Mouse (Mus musculus): ENCODE measurements around the gene Arhgap31. TPM values are rescaled to one million over a fixed set of nuclear protein-coding genes. Genes with fewer than 3 reads are reported as not detected.

Gene Arhgap31
- polyA plus RNA-seq, 1 experiment from 2014 or later: 6.3 TPM

DNA sequence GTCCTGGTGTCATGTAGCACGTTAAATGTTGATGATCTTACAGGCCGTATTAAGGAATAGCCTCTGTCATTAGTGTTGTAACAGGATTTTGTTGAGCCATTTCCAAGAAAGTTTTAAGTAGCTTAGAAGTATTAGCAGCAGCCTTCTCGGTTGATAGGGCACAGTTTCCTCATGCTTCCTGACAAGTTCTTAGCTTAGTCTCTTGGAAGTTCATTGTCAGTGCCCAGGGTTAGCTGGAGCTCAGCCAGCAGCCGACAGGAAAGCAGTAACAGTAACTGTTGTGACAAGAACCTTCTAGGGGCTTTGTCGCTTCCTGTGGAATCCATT is 43.1 kb upstream of the Arhgap31 start:
- Histone ChIP-seq H3K4me2 (ENCODE audit: low read length) (no peak overlapping the region), H3K27ac (replicated peaks; ENCODE audit: low read depth, low read length) (no peak overlapping the region), H3K4me1 (ENCODE audit: control insufficient read depth, insufficient read depth, low read length) (no peaks in the 10 kb centered on the region), H3K4me3 (replicated peaks; ENCODE audit: low read depth, low read length) (no peak overlapping the region), H3K27me3 (ENCODE audit: control insufficient read depth, insufficient read depth, low read length) (no peaks in the 10 kb centered on the region), H3K9ac (replicated peaks; ENCODE audit: low read length) (no peak overlapping the region), H3K9me3 (ENCODE audit: control insufficient read depth, low read length) (no peaks in the 10 kb centered on the region), H3K36me3 (ENCODE audit: control insufficient read depth, insufficient read depth, low read length) (peaks cover 23% of the 10 kb centered on the region)
- ATAC-seq (ENCODE audit: low FRiP score, low TSS enrichment): no peak
- DNase-seq: peak; percentile 45
- 42% methylated on average over 5 of the region's 5 CpGs for WGBS

DNA sequence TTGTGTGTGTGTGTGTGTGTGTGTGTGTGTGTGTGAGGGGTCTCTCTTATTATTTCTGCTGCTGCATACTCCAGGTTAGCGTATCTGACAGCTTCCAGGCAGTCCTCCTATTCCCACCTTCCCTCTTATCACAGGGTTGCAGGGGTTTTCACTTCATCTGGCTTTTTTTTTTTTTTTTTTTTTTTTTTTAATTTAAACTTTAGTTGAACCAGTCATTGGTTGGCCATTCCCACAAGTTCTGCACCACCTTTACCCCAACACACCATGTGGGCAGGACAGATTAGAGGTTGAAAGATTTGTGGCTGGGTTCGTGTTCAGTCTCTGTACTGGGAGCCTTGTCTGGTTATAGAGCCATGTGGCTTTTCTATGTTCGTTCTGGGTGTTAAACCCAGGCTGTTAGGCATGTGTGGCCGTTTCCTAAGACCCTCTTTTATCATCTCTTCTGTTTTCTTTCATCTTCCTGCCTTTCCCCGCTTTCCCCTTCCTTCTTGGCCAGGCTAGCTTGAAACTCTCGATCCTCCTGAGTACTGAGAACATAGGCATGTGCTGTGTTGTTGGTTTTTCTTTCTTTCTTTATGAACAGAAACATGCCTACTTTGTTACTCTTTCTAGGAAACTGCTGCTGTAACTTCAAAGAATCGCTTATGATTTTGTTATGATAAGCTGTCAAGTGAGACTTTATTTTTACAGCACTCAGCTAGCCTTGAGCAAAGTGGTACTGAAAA is 42.5 kb upstream of the Arhgap31 start:
- Histone ChIP-seq H3K9ac (replicated peaks; ENCODE audit: low read length) (no peak overlapping the region), H3K36me3 (ENCODE audit: control insufficient read depth, insufficient read depth, low read length) (peaks cover 19% of the 10 kb centered on the region)

DNA sequence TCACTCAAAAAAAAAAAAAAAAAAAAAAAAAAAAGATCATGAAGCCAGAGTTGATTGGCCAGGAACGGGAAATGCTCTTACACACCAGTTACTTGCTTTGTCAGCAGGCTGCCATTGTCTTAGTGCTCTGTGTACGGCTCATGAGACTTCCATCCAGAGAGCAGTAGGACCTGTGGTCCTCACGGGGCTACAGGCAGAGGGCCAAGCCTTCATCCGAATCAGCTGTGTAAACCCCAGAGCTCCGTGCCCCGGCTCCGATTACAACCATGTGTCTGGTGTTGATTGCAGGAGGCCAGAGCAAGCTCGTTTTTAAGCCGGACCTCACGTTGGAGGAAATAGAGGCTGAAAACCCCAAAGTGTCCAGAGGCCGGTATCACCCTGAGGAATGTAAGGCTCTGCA is 40.6 kb upstream of the Arhgap31 start:
- DNase-seq (peak; percentile 20), ATAC-seq (ENCODE audit: low FRiP score, low TSS enrichment) (no peak)

More for the DNA sequence above, 42.5 kb upstream of the Arhgap31 start:
- no peaks in the 10 kb centered on the region for H3K27me3 ChIP-seq (ENCODE audit: control insufficient read depth, insufficient read depth, low read length)
- no peak overlapping the region for H3K4me2 ChIP-seq (ENCODE audit: low read length)
- H3K27ac ChIP-seq (replicated peaks; ENCODE audit: low read depth, low read length): no peak overlapping the region
- DNase-seq (no peak), ATAC-seq (ENCODE audit: low FRiP score, low TSS enrichment) (no peak)
- no peaks in the 10 kb centered on the region for H3K9me3 ChIP-seq (ENCODE audit: control insufficient read depth, low read length)
- H3K4me1 ChIP-seq (ENCODE audit: control insufficient read depth, insufficient read depth, low read length): no peaks in the 10 kb centered on the region
- no peak overlapping the region for H3K4me3 ChIP-seq (replicated peaks; ENCODE audit: low read depth, low read length)
- 76% methylated on average over 7 of the region's 7 CpGs for WGBS

DNA sequence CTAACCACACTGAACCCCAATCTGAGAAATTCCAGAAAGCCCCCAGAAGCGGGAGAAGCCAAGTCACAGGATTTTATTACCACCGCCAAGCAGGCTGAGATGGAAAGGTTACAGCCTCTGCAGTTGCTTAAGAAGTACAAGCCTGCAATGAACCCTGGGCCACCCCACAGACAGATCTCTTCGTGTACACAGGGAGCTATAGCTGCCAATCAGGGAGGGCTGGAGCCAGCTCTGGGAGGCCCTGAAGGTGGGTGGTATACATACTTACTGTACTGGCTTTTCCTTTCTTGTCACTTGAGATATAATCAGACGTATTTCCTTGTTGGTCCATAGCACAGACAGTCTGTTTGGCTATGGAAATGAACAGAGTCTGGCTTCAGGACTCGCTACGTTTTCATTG is 37.7 kb upstream of the Arhgap31 start:
- no peak for ATAC-seq (ENCODE audit: low FRiP score, low TSS enrichment)

More for the DNA sequence above, 40.6 kb upstream of the Arhgap31 start:
- Histone ChIP-seq H3K4me1 (ENCODE audit: control insufficient read depth, insufficient read depth, low read length) (no peaks in the 10 kb centered on the region), H3K4me3 (replicated peaks; ENCODE audit: low read depth, low read length) (no peak overlapping the region), H3K27ac (replicated peaks; ENCODE audit: low read depth, low read length) (no peak overlapping the region), H3K36me3 (ENCODE audit: control insufficient read depth, insufficient read depth, low read length) (peaks cover 11% of the 10 kb centered on the region), H3K27me3 (ENCODE audit: control insufficient read depth, insufficient read depth, low read length) (no peaks in the 10 kb centered on the region), H3K4me2 (ENCODE audit: low read length) (no peak overlapping the region), H3K9me3 (ENCODE audit: control insufficient read depth, low read length) (no peaks in the 10 kb centered on the region), H3K9ac (replicated peaks; ENCODE audit: low read length) (no peak overlapping the region)
- 80% methylated on average over 11 of the region's 11 CpGs for WGBS

DNA sequence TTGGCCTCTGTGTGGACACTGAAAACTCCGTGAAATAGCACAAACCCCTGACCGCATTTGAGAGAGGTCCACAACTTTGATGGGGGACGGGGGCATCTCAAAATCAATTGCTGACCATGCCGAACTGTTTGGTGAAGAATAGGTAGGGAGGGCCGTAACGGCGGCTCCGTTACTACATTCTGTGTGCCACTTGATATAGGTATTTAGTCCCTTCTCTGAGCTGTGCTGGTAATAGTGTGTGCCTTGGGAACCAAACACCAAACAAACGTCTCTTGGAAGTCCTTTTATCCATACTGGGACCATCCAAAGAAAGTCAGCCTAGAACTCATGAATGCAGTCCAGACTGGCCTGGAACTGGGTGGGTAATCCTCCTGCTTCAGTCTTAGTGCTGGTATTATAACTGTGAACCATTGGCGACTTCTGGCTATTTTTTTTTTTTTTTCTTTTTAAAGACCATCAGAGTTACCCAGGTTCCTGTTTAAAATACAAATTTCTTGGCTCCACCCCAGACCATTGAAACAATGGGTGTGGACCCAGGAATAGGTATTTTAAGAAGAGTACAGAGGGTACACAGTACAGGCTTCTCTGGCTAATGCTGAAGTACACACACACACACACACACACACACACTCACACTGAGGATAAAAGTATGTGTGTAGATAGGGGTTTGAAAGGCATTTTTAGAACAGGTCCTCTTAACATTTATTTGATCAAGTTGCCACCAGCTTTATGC is 31.0 kb upstream of the Arhgap31 start:
- Histone ChIP-seq H3K36me3 (ENCODE audit: control insufficient read depth, insufficient read depth, low read length) (0 out of 2 replicates have a peak, but pooled peaks cover 3% of the 10 kb centered on the region), H3K9me3 (ENCODE audit: control insufficient read depth, low read length) (no peaks in the 10 kb centered on the region), H3K27me3 (ENCODE audit: control insufficient read depth, insufficient read depth, low read length) (no peaks in the 10 kb centered on the region), H3K4me2 (ENCODE audit: low read length) (no peak overlapping the region), H3K9ac (replicated peaks; ENCODE audit: low read length) (no peak overlapping the region), H3K4me3 (replicated peaks; ENCODE audit: low read depth, low read length) (no peak overlapping the region), H3K4me1 (ENCODE audit: control insufficient read depth, insufficient read depth, low read length) (peaks cover 7% of the 10 kb centered on the region; the same call in 1 of the 2 replicates), H3K27ac (replicated peaks; ENCODE audit: low read depth, low read length) (no peak overlapping the region)
- ATAC-seq (ENCODE audit: low FRiP score, low TSS enrichment) (no peak), DNase-seq (no peak)
- 86% methylated on average over 10 of the region's 10 CpGs for WGBS

More for the DNA sequence above, 37.7 kb upstream of the Arhgap31 start:
- H3K9me3 ChIP-seq (ENCODE audit: control insufficient read depth, low read length): no peaks in the 10 kb centered on the region
- H3K27ac ChIP-seq (replicated peaks; ENCODE audit: low read depth, low read length): no peak overlapping the region
- H3K4me1 ChIP-seq (ENCODE audit: control insufficient read depth, insufficient read depth, low read length): no peaks in the 10 kb centered on the region
- DNase-seq: no peak
- no peaks in the 10 kb centered on the region for H3K27me3 ChIP-seq (ENCODE audit: control insufficient read depth, insufficient read depth, low read length)
- H3K36me3 ChIP-seq (ENCODE audit: control insufficient read depth, insufficient read depth, low read length): 0 out of 2 replicates have a peak, but pooled peaks cover under 1% of the 10 kb centered on the region
- 88% methylated on average over 6 of the region's 6 CpGs for WGBS
- no peak overlapping the region for H3K9ac ChIP-seq (replicated peaks; ENCODE audit: low read length)
- no peak overlapping the region for H3K4me3 ChIP-seq (replicated peaks; ENCODE audit: low read depth, low read length)
- no peak overlapping the region for H3K4me2 ChIP-seq (ENCODE audit: low read length)

DNA sequence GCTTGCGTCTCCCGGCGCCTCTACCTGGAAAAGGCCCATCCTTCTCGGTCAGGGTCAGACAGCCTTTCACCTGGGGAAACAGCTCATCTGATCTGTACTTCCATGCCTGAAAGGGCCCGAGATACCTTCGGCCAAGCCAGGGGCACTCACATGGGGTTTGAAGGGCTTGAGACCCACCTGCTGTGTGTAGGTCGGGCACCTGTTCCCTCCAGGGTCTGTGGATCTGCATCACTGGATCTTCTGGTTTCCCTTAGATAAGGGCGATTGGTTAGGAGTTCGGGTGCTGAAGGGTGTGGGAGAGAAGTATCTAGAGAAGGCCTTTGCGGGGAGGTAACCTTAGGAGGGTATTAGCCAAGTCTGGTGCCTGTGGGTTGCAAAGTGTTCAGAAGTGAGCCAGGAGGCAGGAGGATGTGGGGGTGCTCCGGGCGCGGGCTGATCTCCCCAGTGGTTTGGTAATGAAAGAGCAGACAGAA is 29.6 kb upstream of the Arhgap31 start:
- peaks cover 7% of the 10 kb centered on the region; the same call in 1 of the 2 replicates for H3K4me1 ChIP-seq (ENCODE audit: control insufficient read depth, insufficient read depth, low read length)
- 0 out of 2 replicates have a peak, but pooled peaks cover 3% of the 10 kb centered on the region for H3K36me3 ChIP-seq (ENCODE audit: control insufficient read depth, insufficient read depth, low read length)
- DNase-seq (peak; percentile 59), ATAC-seq (ENCODE audit: low FRiP score, low TSS enrichment) (peak; percentile 55)
- peak overlapping the region; percentile 86 for H3K9ac ChIP-seq (replicated peaks; ENCODE audit: low read length)
- H3K27me3 ChIP-seq (ENCODE audit: control insufficient read depth, insufficient read depth, low read length): no peaks in the 10 kb centered on the region
- H3K4me3 ChIP-seq (replicated peaks; ENCODE audit: low read depth, low read length): peak overlapping the region; percentile 72
- H3K4me2 ChIP-seq (ENCODE audit: low read length): peak overlapping the region; percentile 67
- H3K9me3 ChIP-seq (ENCODE audit: control insufficient read depth, low read length): no peaks in the 10 kb centered on the region
- H3K27ac ChIP-seq (replicated peaks; ENCODE audit: low read depth, low read length): peak overlapping the region; percentile 83
- under 1% methylated on average over 13 of the region's 13 CpGs for WGBS

DNA sequence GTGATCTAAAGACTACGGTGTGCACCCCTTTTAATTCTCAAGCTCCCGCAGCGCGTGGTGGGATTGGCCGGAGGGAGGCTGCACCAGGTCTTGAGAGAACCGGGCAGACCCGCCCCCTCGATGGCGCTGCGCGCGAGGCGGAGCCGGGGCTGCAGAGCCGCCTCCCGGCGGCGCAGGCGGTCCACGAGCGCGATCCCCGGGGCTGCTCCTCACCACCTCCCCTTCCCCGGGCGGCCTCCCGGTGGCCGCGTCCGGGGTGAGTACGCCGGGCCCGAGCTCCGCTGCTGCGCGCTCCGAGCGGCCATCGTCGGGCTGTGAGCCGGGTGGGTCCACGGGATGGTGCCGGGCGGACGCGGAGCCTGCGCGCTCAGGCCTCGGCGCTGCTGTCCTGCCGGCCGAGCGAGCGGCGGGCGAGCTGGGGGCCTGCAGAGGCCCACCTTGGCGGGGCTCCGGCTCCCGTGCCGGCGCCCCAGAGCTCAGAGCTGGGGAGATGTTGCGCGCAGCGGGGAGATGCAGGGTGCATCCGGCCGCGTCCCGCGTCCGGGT is 29.1 kb upstream of the Arhgap31 start, which contains the start of gene B4galt4:
B4galt4 (plus strand) TSS at position 152 of the 546 bp plus-strand sequence.
- peak within 1 kb of the TSS; percentile 86 for H3K9ac ChIP-seq (replicated peaks; ENCODE audit: low read length)
- no peaks in the 10 kb centered on the region for H3K27me3 ChIP-seq (ENCODE audit: control insufficient read depth, insufficient read depth, low read length)
- peak within 1 kb of the TSS; percentile 67 for H3K4me2 ChIP-seq (ENCODE audit: low read length)
- under 1% methylated on average over 69 of the region's 69 CpGs for WGBS
- H3K4me1 ChIP-seq (ENCODE audit: control insufficient read depth, insufficient read depth, low read length): peaks cover 7% of the 10 kb centered on the region; the same call in 1 of the 2 replicates
- 0 out of 2 replicates have a peak, but pooled peaks cover 3% of the 10 kb centered on the region for H3K36me3 ChIP-seq (ENCODE audit: control insufficient read depth, insufficient read depth, low read length)
- ATAC-seq (ENCODE audit: low FRiP score, low TSS enrichment) (peak; percentile 94), DNase-seq (peak; percentile 88)
- peak within 1 kb of the TSS; percentile 72 for H3K4me3 ChIP-seq (replicated peaks; ENCODE audit: low read depth, low read length)
- peak within 1 kb of the TSS; percentile 83 for H3K27ac ChIP-seq (replicated peaks; ENCODE audit: low read depth, low read length)
- no peaks in the 10 kb centered on the region for H3K9me3 ChIP-seq (ENCODE audit: control insufficient read depth, low read length)

DNA sequence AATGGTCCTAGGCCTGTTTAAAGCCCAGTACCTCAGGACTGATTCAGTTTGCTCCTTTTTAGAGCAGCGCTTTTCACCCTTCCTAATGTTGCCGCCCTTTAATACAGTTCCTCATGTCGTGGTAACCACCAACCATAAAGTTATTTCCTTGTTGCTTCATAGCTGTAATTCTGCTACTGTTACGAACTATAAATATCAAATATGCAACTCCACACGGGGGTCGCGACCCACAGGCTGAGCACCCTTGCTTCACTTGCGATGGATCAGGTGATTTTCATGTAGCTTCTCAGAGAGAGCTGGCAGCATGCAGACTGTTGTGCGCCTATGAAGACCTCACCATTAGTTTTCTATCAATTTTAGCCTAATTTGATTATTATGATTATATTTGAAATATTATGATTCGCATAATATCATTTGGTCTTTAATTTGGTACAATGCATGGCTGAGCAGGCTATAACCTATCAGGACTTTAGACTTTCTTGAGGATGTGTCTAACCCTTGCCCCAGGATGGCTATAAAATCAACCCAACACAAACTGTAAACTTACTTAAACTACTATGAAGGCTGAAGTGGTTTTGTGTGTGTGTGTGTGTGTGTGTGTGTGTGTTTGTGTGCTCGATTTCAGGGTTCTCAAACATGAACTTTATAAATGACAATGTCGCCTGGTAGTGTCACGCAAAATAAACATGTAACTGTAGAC is 28.3 kb upstream of the Arhgap31 start:
- H3K27ac ChIP-seq (replicated peaks; ENCODE audit: low read depth, low read length): peak overlapping the region; percentile 83; the same call in 1 of the 2 replicates
- peak overlapping the region; percentile 86 for H3K9ac ChIP-seq (replicated peaks; ENCODE audit: low read length)
- H3K4me2 ChIP-seq (ENCODE audit: low read length): peak overlapping the region; percentile 67

More for the DNA sequence above, 28.3 kb upstream of the Arhgap31 start:
- no peaks in the 10 kb centered on the region for H3K27me3 ChIP-seq (ENCODE audit: control insufficient read depth, insufficient read depth, low read length)
- 90% methylated on average over 13 of the region's 13 CpGs for WGBS
- peaks cover 7% of the 10 kb centered on the region; the same call in 1 of the 2 replicates for H3K4me1 ChIP-seq (ENCODE audit: control insufficient read depth, insufficient read depth, low read length)
- DNase-seq: no peak
- no peaks in the 10 kb centered on the region for H3K9me3 ChIP-seq (ENCODE audit: control insufficient read depth, low read length)
- H3K36me3 ChIP-seq (ENCODE audit: control insufficient read depth, insufficient read depth, low read length): 0 out of 2 replicates have a peak, but pooled peaks cover 3% of the 10 kb centered on the region
- peak overlapping the region; percentile 72 for H3K4me3 ChIP-seq (replicated peaks; ENCODE audit: low read depth, low read length)
- no peak for ATAC-seq (ENCODE audit: low FRiP score, low TSS enrichment)

Measured in midbrain, embryonic 14.5 days (tissue).